Mouse (Mus musculus): Measurements from ENCODE around the gene Chadl.
"Not testable (repeated sequence)": the region's sequence is repeated elsewhere in the genome, so short reads cannot be mapped to it uniquely, and the experiment has no call there.

The Chadl gene

DNA sequence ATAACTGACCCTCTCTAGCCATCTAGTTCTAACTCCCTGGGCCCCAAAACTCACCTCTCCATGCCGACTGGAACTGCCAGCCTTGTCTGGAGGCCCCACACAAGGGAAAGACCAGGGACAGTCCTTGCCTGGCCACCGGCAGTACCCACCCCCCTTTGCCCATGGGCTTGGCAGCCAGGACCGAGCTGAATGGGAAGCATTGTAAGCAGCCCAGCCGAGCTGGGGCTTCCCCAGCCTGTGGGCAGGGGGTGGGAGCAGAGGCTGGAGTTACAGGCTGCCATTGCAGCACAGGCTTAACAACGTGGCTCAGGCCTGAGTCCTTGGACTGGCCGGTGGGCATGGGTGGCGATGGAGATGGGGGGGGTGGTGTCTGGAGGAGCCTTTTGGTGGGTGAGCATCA, at the start of gene Chadl:
Chadl (minus strand) TSS at position 113 of the 400 bp plus-strand sequence.
- no peak for DNase-seq (ENCODE audit: low read depth)

- DNase-seq (ENCODE audit: low read depth) = peak; percentile 62
Observed at GRCm38 (mm10) chr15:81745601-81746114, 48.6 kb upstream of the Chadl start.

DNA sequence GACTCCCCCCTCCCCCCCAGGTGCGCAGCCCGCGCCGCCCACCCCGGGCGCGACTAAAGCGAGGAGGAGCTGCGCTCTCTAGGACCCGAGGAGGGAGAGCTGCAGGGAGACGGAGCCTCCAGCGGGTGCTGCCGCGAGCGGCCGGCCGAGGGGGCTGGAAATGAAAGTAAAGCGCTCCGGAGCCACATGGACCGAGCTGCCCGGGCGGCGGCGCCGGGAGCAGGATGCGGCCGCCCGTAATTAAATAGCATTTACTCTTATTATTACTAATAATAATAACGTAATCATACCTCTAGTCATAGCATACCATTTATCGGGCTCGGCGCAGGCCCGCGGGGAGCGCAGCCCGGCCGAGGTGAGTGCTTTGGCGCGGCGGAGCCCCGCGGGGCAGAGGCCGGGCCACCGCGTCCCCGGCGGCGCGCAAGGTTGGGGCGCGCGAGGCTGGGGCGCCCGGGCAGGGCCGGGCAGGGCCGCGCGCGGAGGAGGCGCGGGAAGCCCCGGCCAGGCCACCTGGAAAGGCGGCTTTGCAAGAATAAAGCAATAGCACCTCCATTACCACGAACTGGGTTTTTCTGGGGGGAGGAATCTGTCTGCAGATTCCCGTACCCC, 48.0 kb upstream of the Chadl start, which contains the start of the genes Zc3h7b and Rangap1:
Zc3h7b (plus strand) TSS at position 66 of the 609 bp plus-strand sequence.
Rangap1 (minus strand) TSS at position 539 of the 609 bp plus-strand sequence.
- peak; percentile 77 for DNase-seq (ENCODE audit: low read depth)

DNA sequence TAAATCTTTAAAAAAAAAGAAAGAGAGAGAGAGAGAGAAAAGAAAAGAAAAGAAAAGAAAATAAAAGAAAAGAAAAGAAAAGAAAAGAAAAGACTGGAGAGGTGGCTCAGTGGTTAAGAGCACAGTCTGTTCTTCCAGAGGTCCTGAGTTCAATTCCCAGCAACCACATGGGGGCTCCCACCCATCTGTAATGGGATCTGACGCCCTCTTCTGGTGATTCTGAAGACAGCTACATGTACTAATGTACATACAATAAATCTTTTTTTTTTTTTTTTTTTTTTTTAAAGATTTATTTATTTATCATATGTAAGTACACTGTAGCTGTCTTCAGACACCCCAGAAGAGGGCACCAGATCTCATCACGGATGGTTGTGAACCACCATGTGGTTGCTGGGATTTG, 45.3 kb upstream of the Chadl start:
- DNase-seq (ENCODE audit: low read depth) = peak; percentile 55

DNA sequence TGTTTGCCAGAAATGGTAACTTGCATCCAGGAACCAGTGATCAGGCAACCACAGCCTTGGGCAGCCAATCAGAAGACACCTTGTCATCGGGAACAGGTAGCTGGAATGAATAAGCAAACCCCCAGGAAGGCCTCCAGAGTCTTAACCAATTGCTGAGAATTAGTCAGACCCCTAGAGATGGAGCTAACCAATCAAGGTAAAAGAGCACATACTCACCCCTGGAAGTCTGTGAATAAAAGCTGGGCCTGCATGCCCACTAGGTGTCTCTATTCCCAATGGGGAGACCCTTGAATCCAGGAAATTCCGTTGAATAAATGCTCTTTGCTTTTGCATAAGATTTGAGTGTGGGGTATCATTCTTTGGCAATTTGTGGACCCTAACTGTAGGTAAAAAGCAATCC, 42.8 kb upstream of the Chadl start:
- DNase-seq (ENCODE audit: low read depth) = no peak

- DNase-seq (ENCODE audit: low read depth) = no peak
Observed at GRCm38 (mm10) chr15:81739296-81739695, 42.2 kb upstream of the Chadl start.

DNA sequence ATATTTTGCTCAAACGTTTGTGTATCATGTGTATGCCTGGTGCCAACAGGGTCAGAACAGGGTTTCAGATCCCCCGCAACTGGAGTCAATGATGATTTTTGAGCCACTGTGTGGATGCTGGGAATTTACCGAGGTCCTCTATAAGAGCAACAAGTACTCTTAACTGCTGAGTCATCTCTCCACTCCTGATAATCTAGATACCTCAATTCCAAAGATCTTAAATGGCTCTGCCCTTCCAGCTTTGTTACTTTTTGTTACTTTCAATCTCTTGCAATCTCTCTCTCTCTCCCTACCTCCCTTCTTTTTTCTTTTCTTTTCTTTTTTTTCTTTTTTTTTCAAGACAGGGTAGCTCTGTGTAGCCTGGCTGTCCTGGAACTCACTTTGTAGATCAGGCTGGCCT, 38.0 kb upstream of the Chadl start:
- no peak for DNase-seq (ENCODE audit: low read depth)

DNA sequence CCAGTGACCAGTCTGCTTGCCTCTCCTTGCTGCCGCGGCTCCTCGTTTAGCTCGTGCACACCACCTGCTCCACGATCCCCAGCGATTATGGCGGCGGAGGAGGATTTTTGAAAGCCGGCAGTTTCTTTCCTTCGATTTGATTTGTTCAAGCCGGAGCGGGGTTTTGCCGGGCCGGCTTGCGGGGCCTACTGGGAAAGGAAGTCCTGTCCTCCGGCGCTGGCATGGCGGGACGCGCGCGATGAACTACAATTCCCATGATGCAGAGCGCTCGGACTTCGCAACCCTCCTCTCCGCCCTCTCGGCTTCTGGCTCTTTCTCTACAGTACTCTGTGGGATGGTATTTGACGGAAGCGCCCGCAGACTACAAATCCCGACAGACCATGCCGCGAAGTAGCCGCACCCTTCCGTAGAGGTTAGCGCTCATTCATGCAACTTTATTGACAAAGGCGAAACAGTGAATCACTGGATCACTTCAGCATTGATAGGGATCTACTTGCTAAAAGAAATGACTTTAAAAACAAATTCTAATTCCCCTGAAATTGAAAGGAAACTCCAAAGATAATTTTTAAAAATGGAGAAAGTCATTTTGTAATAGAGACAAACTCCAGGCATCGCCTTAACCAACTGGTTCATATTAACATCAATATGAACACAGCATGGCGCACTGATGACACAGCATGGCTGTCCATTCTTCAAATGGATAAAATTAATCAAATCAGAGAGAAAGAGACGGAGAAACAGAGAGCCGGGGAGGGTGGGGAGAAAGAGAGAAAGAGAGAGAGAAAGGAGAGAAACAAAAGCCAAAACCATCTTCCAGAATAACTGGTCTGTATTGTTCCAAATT, 32.9 kb upstream of the Chadl start:
- peak; percentile 98 for DNase-seq (ENCODE audit: low read depth)

DNA sequence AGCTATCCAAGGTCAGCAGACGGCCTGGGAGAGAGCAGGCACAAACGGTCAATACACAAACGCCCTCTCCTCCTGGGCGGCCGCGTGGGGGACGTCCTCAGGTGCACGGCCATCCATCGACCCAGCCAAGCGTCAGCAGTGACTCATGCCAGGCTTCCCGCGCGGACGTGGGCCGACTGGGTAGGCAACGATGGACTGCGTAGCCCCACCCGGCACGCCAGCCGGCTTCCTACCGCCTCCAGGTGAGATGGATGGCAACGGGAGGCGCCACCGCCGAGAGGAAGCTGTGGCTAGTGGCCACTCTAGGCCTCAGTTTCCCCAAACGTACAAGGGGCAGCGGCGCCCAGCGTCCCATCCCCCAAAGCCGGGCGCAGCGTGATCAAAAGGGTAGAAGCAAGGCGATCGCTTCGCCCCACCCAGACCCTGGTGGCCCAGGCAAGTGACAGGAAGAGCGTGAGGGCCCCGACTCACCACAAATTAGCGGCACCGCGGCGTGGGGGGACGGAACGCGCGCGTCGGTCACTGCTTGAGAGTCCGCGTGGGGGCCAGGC, 32.2 kb upstream of the Chadl start:
- peak; percentile 71 for DNase-seq (ENCODE audit: low read depth)

- no peak for DNase-seq (ENCODE audit: low read depth)
Observed at GRCm38 (mm10) chr15:81725965-81726364, 28.9 kb upstream of the Chadl start.

- DNase-seq (ENCODE audit: low read depth) = no peak
Observed at GRCm38 (mm10) chr15:81723653-81724052, 26.6 kb upstream of the Chadl start.

GRCm38 (mm10) chr15:81722361-81722760, 25.3 kb upstream of the Chadl start:
- DNase-seq (ENCODE audit: low read depth) = no peak

DNA sequence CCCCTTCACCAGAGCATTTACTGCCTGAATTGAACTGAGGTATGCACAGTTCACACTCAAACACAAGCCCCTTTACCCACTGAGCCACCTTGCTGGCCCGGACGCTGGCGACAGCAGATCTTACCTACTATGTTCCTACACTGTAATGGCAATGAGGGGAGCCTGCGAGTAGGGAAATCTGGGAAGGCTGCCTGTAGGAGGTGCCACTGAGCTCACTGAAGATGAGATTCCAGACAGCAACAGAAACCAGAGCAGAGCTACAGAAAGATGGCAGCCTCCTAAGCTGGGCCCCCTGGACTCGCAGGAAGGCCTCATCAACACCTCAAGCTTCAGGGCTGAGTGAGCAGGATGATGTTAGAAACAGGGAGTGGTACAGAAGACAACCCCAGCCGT, 22.0 kb upstream of the Chadl start:
- DNase-seq (ENCODE audit: low read depth) = no peak

DNA sequence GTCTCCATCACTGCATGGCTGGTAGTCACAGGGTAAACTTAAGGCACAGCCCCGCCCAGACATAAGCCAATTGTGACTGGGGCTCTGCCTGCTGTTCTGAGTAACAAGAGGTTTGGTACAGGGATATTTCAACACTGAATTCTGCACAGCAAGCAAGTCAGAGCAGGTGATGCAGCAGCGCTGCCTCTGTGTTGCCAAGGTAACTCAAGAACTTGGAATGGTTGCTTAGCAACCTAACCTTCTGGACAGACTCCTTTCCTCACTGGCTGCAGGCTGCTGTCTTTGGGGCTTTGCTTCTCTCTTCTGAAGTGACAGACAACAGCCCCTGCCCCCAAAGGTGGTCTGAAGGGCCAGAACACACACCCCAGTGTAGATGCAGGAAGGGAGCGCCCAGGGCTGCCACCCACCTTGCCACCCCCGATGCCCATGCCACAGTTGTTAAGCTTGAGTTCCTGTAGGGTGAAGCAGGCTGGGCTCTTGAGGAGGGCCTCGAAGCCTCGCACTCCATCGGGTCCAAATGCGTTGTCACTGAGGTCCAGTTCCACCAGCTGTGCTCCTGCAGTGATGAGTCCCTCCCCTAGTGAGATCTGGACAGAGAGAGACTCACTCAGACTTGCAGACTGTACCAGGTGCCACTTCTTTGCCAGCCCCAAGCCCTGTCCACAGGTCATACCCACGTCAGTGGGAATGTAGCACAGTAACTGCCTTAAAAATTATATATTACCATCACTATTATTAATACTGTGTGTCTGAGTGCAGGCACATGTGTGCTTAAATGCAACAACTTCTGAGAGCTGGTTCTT, 21.4 kb upstream of the Chadl start:
- no peak for DNase-seq (ENCODE audit: low read depth)

- DNase-seq (ENCODE audit: low read depth) = no peak
Observed at GRCm38 (mm10) chr15:81713742-81714141, 16.7 kb upstream of the Chadl start.

- DNase-seq (ENCODE audit: low read depth) = no peak
Observed at GRCm38 (mm10) chr15:81710801-81711200, 13.7 kb upstream of the Chadl start.

GRCm38 (mm10) chr15:81709686-81710085, 12.6 kb upstream of the Chadl start:
- no peak for DNase-seq (ENCODE audit: low read depth)

GRCm38 (mm10) chr15:81708991-81709390, 11.9 kb upstream of the Chadl start:
- DNase-seq (ENCODE audit: low read depth) = no peak

- no peak for DNase-seq (ENCODE audit: low read depth)
Observed at GRCm38 (mm10) chr15:81703094-81703489, 6.0 kb upstream of the Chadl start.

DNA sequence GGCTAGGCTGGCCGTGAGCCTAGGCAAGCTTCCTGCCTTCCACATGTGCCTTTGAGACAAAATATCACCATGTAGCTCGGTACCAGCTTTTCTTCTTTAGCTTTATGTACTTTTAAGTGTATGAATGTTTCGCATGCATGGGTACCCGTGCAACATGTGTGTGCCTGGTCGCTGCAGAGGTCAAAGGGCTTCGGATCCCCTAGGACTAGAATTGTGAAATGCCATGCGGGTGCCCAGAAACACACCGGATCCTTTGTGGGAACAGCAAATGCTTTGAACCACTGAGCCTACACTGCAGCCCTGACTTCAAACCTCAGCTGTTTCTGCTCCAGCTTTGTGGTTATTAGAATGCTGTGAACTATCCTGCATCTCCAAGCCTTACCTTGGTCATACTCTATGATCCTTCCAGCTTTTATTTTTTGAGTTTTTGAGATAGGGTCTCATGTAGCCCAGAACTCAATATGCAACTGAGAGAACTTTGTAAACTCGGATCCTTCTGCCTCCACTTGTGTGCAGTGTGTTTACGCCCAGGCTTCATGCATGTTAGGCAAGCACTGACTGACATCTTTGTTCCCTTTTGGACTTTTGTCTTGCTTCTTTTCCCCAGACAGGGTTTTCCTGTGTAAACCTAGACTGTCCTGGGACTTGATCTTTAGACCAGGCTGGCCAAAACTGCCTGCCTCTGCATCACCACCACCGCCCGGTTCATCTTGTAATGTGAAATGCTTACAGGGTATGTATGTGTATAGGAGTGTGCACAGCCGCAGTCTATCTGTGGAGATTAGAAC, 5.4 kb upstream of the Chadl start:
- no peak for DNase-seq (ENCODE audit: low read depth)

DNA sequence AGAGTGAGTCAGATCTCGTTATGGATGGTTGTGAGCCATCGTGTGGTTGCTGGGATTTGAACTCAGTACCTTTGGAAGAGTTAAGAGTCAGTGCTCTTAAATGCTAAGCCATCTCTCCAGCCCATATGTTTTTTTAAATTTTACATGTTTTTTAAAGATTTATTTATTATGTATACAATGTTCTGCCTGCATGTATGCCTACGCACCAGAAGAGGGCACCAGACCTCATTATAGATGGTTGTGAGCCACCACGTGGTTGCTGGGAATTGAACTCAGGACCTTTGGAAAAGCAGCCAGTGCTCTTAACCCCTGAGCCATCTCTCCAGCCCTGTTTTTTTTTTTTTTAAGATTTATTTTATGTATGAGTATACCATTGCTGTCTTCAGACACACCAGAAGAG, 4.3 kb upstream of the Chadl start:
- not testable (repeated sequence) for DNase-seq (ENCODE audit: low read depth)

Data from induced T-regulatory cell, adult 2 months (primary cell).